Mouse (Mus musculus): ENCODE results near the gene Lmbrd1.

GRCm38 (mm10) chr1:24673231-24673630, 5.2 kb upstream of the Lmbrd1 start:
- TF ChIP-seq POLR2A (IDR thresholded peaks at IDR 0.05; ENCODE audit: borderline replicate concordance, insufficient read depth, low read length) (no peak), CTCF (IDR thresholded peaks at IDR 0.05; ENCODE audit: borderline replicate concordance, insufficient read depth, low read depth, low read length) (no peak)
